Mouse (Mus musculus): ENCODE data around the gene Aig1. TPM values are rescaled to one million over a fixed set of nuclear protein-coding genes. Genes with fewer than 3 reads are reported as not detected.

Aig1 gene
- polyA plus RNA-seq, 1 experiment from 2014 or later = 27.4 TPM

DNA sequence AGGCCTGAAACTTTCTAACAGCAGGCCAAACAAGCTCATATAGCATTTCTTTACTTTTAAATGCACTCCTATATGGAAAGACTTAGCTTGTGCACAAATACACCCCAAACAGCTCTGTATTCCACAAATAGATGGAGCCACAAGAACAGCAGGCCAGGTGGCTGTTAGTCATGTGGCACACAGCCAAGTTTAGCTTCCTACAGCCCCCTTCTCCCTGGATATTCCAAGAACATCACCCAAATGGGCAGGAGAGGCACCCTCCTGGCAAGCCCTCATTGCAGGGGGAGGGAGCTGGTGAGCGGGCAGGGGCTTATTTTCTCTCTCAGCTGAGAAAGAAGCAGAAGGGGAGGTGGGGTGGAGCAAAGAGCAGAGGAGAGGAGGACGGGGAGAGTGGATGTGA is 267.9 kb downstream of the Aig1 start:
- ATAC-seq (ENCODE audit: low FRiP score) = no peak
- no peak for DNase-seq (ENCODE audit: low spot score, missing footprints)
- WGBS = 67% methylated on average over 2 of the region's 2 CpGs
- H3K36me3 ChIP-seq (ENCODE audit: control insufficient read depth, insufficient read depth, low read length) = no peaks in the 10 kb centered on the region
- no peak overlapping the region for H3K4me3 ChIP-seq (ENCODE audit: low read depth, low read length)
- no peaks in the 10 kb centered on the region for H3K4me1 ChIP-seq (ENCODE audit: control insufficient read depth, insufficient read depth, low read length)
- no peak overlapping the region for H3K27ac ChIP-seq (ENCODE audit: low read depth, low read length)
- H3K27me3 ChIP-seq (ENCODE audit: control insufficient read depth, insufficient read depth, low read length) = no peaks in the 10 kb centered on the region
- no peak overlapping the region for H3K4me2 ChIP-seq
- no peaks in the 10 kb centered on the region for H3K9me3 ChIP-seq (ENCODE audit: control insufficient read depth, low read length)
- H3K9ac ChIP-seq (ENCODE audit: low read length) = no peak overlapping the region

DNA sequence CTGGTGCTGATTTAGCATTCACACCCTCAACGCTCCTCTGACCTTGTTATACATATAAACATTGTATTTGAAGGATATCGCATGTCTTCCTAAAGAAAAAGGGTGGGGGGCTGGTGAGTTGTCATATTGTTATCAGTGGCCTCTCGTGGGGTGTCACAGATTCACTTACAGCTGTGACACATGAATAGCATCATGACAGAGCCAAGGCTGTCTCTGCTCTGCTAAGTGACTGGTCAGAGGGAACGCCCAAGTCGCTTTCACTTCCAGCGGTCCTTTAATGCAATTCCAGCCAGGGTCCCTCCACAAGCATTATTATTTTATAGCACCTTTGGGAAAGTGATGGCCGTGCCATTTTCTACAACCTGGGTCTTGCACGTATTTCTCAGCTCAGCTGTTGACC is 271.3 kb downstream of the Aig1 start:
- H3K4me2 ChIP-seq = no peak overlapping the region
- H3K27me3 ChIP-seq (ENCODE audit: control insufficient read depth, insufficient read depth, low read length) = no peaks in the 10 kb centered on the region
- ATAC-seq (ENCODE audit: low FRiP score) = no peak
- WGBS = 84% methylated on average over 8 of the region's 8 CpGs
- no peak for DNase-seq (ENCODE audit: low spot score, missing footprints)
- no peak overlapping the region for H3K4me3 ChIP-seq (ENCODE audit: low read depth, low read length)
- no peak overlapping the region for H3K9ac ChIP-seq (ENCODE audit: low read length)
- H3K27ac ChIP-seq (ENCODE audit: low read depth, low read length) = no peak overlapping the region
- no peaks in the 10 kb centered on the region for H3K4me1 ChIP-seq (ENCODE audit: control insufficient read depth, insufficient read depth, low read length)
- H3K9me3 ChIP-seq (ENCODE audit: control insufficient read depth, low read length) = no peaks in the 10 kb centered on the region
- no peaks in the 10 kb centered on the region for H3K36me3 ChIP-seq (ENCODE audit: control insufficient read depth, insufficient read depth, low read length)

Other genes starting within 250 kb of the Aig1 start
- gene Hivep2, start 97.1 kb upstream of the Aig1 start, polyA plus RNA-seq (2014; fragmentation: Nextera tagmentation; extraction: Ambion mirVana) = 5.4 and 6.5 TPM in 2 replicates